Mouse (Mus musculus) thymus, adult 2 months (tissue): ENCODE data around the gene Hmcn2.

ENCODE experiments used
- CTCF ChIP-seq: fragments of 200-500 bp; IDR thresholded peaks from 2 replicates; pipeline ENCODE4 v1.5.1; 2012; ENCODE audit warnings: mild to moderate bottlenecking, control low read depth, low read length, moderate library complexity, borderline replicate concordance; ENCODE audit not compliant: control insufficient read depth, poor library complexity, insufficient read depth; ENCODE audit errors: extremely low read depth
- POLR2A ChIP-seq: fragments of 200-500 bp; IDR thresholded peaks from 2 replicates; pipeline ENCODE4 v1.6.1; 2012; ENCODE audit warnings: mild to moderate bottlenecking, low read length, control low read depth, moderate library complexity; ENCODE audit not compliant: control insufficient read depth, poor library complexity, insufficient read depth; ENCODE audit errors: extremely low read depth

- TF ChIP-seq POLR2A = no peak
- TF ChIP-seq CTCF = no peak
Observed at GRCm38 (mm10) chr2:31464529-31464910, 150.3 kb downstream of the Hmcn2 start.
